Mouse (Mus musculus) midbrain, embryonic 13.5 days (tissue): Measurements from ENCODE around the gene Sap18. TPM values are rescaled to one million over a fixed set of nuclear protein-coding genes. Genes with fewer than 3 reads are reported as not detected.

Experiments used
- ATAC-seq: fragments of 200-750 bp; cut with Nextera tagmentation; 2 replicates; pipeline ENCODE4 v1.8.0; 2017; ENCODE audit warnings: mild to moderate bottlenecking, moderate TSS enrichment, moderate library complexity
- H3K27ac ChIP-seq: fragments of 300-500 bp; sonication (generic); 2 replicates; pipeline ENCODE4 v1.5.1; 2015; ENCODE audit warnings: inconsistent platforms, mild to moderate bottlenecking, moderate library complexity
- H3K27me3 ChIP-seq: fragments of 300-500 bp; sonication (generic); 2 replicates; pipeline ENCODE4 v1.6.1; 2015; ENCODE audit warnings: mild to moderate bottlenecking, inconsistent platforms
- H3K36me3 ChIP-seq: fragments of 300-500 bp; sonication (generic); 2 replicates; pipeline ENCODE4 v1.6.1; 2015; ENCODE audit warnings: mild to moderate bottlenecking, inconsistent platforms
- H3K4me1 ChIP-seq: fragments of 300-500 bp; sonication (generic); replicated peaks from 2 replicates; pipeline ENCODE4 v1.6.1; 2015; ENCODE audit warnings: inconsistent platforms
- H3K4me2 ChIP-seq: fragments of 300-500 bp; sonication (generic); replicated peaks from 2 replicates; pipeline ENCODE4 v1.6.1; 2015; ENCODE audit warnings: moderate library complexity, mild to moderate bottlenecking, inconsistent platforms
- H3K4me3 ChIP-seq: fragments of 300-500 bp; sonication (generic); replicated peaks from 2 replicates; pipeline ENCODE4 v1.5.1; 2015; ENCODE audit warnings: mild to moderate bottlenecking, inconsistent platforms
- H3K9ac ChIP-seq: fragments of 300-500 bp; sonication (generic); replicated peaks from 2 replicates; pipeline ENCODE4 v1.6.1; 2015; ENCODE audit warnings: mild to moderate bottlenecking, inconsistent platforms
- H3K9me3 ChIP-seq: fragments of 300-500 bp; sonication (generic); 2 replicates; pipeline ENCODE4 v1.6.1; 2016; ENCODE audit warnings: mild to moderate bottlenecking, inconsistent platforms
- WGBS: fragments of 180-500 bp; shearing (Covaris S2); methylation state at CpG from one replicate; pipeline ENCODE4 v1.1.7; 2015; 5-methylcytosine and 5-hydroxymethylcytosine counted together
- polyA plus RNA-seq: library from polyadenylated mRNA; unstranded; fragments of >200 nt; fragmentation: Nextera tagmentation; extraction: Ambion mirVana; gene quantifications from 2 replicates; pipeline ENCODE4 v1.2.1, GENCODE M21; 2015

Gene Sap18
- polyA plus RNA-seq, 1 experiment from 2014 or later, result 26.9 TPM

DNA sequence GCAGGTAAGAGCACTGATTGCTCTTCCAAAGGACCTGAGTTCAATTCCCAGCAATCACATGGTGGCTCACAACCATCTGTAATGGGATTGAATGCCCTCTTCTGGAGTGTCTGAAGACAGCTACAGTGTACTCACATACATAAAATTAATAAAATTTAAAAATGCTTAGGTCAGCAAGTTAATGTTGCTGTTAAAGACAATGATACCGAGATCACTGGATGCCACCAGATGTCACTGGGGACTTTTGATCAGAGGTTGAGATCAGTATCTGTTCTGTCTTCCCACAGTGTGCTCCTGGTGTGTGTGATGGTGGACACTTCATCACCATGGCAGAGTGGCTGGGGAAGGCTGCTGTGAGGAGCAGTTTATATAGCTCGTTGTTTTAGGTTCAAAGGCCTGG is 8.7 kb upstream of the Sap18 start:
- Histone ChIP-seq H3K36me3 (no peaks in the 10 kb centered on the region), H3K9ac (no peak overlapping the region), H3K27ac (no peak overlapping the region), H3K4me3 (no peak overlapping the region), H3K4me1 (no peaks in the 10 kb centered on the region), H3K9me3 (no peaks in the 10 kb centered on the region), H3K27me3 (no peaks in the 10 kb centered on the region), H3K4me2 (no peak overlapping the region)
- WGBS, result 90% methylated on average over 2 of the region's 2 CpGs
- ATAC-seq, result no peak

DNA sequence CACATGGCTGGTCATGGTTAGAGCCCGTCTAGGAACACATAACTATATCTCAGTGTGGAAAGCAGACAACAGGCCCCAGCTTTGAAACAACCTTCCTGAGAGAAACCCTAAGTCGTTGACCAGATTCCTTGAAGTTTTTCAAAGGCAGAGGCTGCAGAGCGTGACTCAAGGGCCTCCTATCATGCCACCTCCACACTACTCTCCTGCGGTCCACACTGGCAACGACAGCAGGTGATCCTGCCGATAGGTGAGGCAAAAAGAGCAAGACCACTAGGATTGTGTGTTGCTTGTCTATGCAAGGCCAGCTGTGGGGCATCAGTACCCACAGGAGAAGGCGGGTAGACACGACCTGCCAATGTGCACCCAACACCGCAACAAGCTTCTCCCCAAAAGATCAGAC is 8.2 kb upstream of the Sap18 start:
- WGBS, result 92% methylated on average over 9 of the region's 9 CpGs
- H3K27me3 ChIP-seq, result no peaks in the 10 kb centered on the region
- H3K4me2 ChIP-seq, result no peak overlapping the region
- H3K27ac ChIP-seq, result no peak overlapping the region
- no peak overlapping the region for H3K9ac ChIP-seq
- no peak overlapping the region for H3K4me3 ChIP-seq
- H3K36me3 ChIP-seq, result no peaks in the 10 kb centered on the region
- no peaks in the 10 kb centered on the region for H3K9me3 ChIP-seq
- no peaks in the 10 kb centered on the region for H3K4me1 ChIP-seq
- ATAC-seq, result no peak

DNA sequence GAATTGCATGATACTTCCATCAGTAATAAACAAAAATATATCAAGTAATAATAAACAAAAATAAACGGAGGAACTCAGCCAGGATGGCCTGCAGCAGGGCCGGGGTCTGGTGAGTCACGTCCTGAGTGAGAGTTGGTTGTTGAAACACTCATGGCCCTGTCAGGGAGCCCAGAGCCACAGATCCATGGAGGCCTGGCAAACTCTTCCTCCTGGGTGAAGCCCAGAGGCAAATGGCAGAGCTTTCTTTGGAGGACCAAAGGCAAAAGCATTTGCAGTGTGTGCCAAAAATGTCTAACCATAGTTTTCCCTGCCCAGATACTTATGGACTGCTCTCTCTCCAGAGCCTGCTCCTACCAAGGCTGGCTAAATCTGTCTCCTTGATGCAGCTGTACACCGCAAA is 6.8 kb upstream of the Sap18 start:
- H3K4me2 ChIP-seq, result no peak overlapping the region
- H3K27me3 ChIP-seq, result no peaks in the 10 kb centered on the region
- no peaks in the 10 kb centered on the region for H3K36me3 ChIP-seq
- 89% methylated on average over 4 of the region's 4 CpGs for WGBS
- no peak overlapping the region for H3K4me3 ChIP-seq
- ATAC-seq, result no peak
- H3K9me3 ChIP-seq, result no peaks in the 10 kb centered on the region
- H3K4me1 ChIP-seq, result no peaks in the 10 kb centered on the region
- no peak overlapping the region for H3K27ac ChIP-seq
- H3K9ac ChIP-seq, result no peak overlapping the region

DNA sequence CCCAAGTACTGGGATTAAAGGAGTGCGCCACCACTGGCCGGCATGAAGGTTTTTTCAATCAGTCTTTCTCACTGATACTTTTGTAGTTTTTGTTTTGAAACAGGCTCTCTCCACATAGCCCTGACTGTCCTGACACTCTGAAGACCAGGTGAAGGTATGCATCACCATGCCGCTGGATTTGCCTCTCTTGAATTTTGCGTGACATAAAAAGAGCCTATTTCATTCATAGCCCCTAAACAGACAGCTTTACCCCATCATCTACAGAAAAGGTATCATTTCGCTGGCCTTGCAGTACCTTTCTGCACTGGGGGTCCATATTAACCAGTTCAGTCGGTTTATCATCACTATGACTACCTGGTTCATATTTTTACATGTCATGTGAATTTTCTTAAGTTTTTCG is 429 bp upstream of the Sap18 start:
- peak overlapping the region; percentile 70 for H3K27ac ChIP-seq
- peak; percentile 71 for ATAC-seq
- H3K27me3 ChIP-seq, result no peaks in the 10 kb centered on the region
- peak overlapping the region; percentile 72 for H3K4me3 ChIP-seq
- 11% methylated on average over 7 of the region's 7 CpGs for WGBS
- peaks cover 23% of the 10 kb centered on the region for H3K4me1 ChIP-seq
- peak overlapping the region; percentile 51 for H3K4me2 ChIP-seq
- H3K9me3 ChIP-seq, result no peaks in the 10 kb centered on the region
- H3K9ac ChIP-seq, result peak overlapping the region; percentile 37
- H3K36me3 ChIP-seq, result peaks cover 10% of the 10 kb centered on the region

DNA sequence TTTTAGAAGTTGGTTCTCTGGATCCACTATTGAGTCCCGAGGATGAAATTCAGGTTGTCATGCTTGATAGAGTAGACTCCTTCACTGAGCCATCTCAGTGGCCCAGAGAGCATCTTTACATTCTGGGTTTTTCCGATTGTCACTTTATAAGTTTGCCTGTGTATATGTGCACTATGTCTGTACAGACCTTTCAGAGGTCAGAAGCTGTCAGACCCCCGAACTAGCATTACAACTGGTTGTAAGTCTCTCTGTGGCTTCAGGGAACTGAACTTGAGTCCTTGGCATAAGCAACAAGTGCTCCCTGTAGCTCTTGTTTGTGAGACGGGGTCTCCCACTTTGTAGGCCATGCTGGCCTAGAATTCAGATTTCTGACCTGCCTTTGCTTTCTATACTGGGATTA is 5.8 kb downstream of the Sap18 start:
- Histone ChIP-seq H3K9me3 (no peaks in the 10 kb centered on the region), H3K4me2 (no peak overlapping the region), H3K4me3 (no peak overlapping the region), H3K27me3 (no peaks in the 10 kb centered on the region), H3K9ac (no peak overlapping the region), H3K36me3 (peaks cover 59% of the 10 kb centered on the region), H3K27ac (no peak overlapping the region), H3K4me1 (peaks cover 23% of the 10 kb centered on the region)
- ATAC-seq, result no peak
- 89% methylated on average over 4 of the region's 4 CpGs for WGBS

DNA sequence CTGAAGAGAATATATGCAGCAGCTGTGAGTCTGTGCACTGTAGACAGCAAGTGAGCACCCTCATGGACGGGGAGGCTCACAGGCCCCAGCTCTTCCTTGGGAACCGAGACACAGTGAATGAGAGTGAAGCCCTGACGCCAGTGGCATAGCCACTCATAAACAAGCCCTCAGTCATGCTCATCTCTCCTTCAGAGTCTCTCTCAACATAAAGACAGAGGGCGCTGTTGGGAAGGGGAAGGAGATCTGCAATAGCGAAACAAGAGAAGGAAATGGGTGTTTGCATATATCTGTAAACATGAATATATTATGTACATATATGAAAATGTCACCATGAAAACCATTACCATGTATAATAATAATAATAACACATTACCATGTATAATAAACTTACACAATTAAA is 10.6 kb downstream of the Sap18 start:
- H3K4me2 ChIP-seq, result no peak overlapping the region
- ATAC-seq, result no peak
- peaks cover 56% of the 10 kb centered on the region for H3K36me3 ChIP-seq
- H3K4me3 ChIP-seq, result no peak overlapping the region
- no peak overlapping the region for H3K9ac ChIP-seq
- H3K9me3 ChIP-seq, result no peaks in the 10 kb centered on the region
- no peaks in the 10 kb centered on the region for H3K4me1 ChIP-seq
- no peak overlapping the region for H3K27ac ChIP-seq
- H3K27me3 ChIP-seq, result no peaks in the 10 kb centered on the region
- WGBS, result 80% methylated on average over 5 of the region's 5 CpGs

DNA sequence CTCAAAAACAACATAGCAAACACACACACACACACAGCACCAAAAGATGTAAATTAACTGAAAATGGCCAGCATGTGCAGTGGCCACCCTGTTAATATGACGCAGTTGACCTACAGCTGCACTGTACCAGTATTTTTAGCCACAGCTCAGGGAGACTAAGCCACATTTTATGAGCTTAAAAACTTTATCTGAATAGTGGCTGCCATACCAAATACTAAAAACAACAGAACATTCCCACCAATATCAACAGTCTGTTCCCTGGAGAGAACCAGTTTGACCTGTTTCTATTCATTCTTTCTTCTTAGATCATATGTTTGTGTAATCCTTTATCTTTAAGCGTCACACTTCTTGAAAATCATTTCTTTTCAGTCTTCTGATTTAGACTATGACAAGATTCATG is 12.9 kb downstream of the Sap18 start:
- no peaks in the 10 kb centered on the region for H3K4me1 ChIP-seq
- H3K27ac ChIP-seq, result no peak overlapping the region
- peaks cover 39% of the 10 kb centered on the region for H3K36me3 ChIP-seq
- no peak overlapping the region for H3K4me2 ChIP-seq
- H3K9me3 ChIP-seq, result no peaks in the 10 kb centered on the region
- 89% methylated on average over 2 of the region's 2 CpGs for WGBS
- no peaks in the 10 kb centered on the region for H3K27me3 ChIP-seq
- no peak overlapping the region for H3K9ac ChIP-seq
- ATAC-seq, result no peak
- H3K4me3 ChIP-seq, result no peak overlapping the region

DNA sequence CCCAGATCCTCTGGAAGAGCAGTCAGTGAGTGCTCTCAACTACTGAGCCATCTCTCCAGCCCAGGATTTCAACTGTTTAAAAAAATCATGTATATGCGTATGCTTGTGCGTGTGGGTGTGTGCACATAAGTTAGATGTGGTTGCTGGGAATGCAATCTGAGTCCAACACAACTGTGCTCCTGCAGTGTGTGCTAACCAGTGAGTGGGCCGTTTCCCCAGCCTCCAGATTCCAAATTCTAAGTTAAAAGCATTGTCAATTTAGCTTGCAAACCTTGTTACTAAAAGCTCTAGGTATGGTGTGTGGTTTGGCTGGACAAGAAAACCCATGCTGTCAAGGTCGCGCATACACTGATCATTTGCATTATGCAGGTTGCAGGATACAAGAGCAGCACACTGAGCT is 13.9 kb downstream of the Sap18 start:
- H3K9me3 ChIP-seq, result no peaks in the 10 kb centered on the region
- 94% methylated on average over 5 of the region's 5 CpGs for WGBS
- no peaks in the 10 kb centered on the region for H3K4me1 ChIP-seq
- H3K4me2 ChIP-seq, result no peak overlapping the region
- H3K4me3 ChIP-seq, result no peak overlapping the region
- H3K27ac ChIP-seq, result no peak overlapping the region
- ATAC-seq, result no peak
- H3K36me3 ChIP-seq, result peaks cover 33% of the 10 kb centered on the region
- H3K27me3 ChIP-seq, result no peaks in the 10 kb centered on the region
- no peak overlapping the region for H3K9ac ChIP-seq

DNA sequence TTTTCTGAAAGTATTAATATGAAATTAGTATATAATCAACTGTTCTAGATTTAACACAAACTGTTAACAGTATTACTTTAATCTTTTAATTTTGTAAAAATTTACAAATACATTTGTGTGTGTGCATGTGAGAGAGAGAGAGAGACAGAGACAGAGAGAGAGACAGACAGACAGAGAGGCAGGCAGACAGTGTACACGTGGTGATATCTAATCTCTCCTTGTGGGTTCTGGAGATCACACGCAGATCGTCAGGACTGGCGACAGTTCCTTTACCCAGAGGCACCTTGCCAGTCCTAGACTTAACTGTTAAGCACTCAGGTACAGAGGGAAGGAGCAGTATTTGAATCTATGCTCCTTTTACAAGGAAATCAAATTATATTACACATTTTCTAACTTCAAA is 22.9 kb downstream of the Sap18 start:
- ATAC-seq, result no peak

DNA sequence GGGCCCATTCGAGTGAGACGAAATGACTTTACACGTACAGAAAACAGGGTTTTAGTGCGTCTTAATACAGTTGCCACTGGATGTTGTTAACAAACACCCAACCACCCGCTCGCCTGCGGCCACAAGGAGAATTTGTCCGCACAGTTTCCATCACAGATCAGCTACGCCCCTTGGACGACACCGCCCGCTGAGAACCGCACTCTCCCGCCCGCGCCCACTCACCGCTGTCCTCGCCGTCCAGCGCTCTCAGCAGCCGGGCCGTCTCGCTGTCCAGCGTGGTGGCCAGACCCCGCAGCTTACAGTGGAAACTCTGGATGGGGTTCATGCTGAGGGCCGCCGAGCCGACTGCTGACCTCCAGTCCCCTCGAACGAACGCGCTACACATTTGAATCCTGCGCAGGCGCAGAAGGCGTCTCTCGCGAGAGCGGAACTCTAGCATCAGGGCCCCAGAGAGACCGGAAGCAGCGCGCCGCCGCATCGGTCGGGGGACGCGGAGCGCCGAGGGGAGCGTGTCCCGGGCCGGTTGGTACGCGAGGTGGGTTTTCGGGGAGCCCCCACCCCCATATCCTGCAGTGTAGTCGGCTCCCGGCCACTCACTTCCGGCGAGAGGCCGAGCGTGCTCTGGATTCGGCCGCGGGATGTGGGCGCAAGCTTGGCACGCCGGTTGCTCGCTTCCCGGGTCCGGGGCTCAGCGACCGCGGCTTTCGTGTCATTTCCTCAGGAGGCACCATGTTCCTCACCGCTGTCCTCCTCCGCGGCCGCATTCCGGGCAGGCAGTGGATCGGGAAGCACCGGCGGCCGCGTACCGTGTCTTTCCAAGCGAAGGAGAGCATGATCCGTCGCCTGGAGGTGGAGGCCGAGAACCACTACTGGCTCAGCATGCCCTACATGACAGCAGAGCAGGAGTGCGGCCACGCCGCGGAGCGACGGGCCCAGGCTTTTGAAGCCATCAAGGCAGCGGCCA is 28.1 kb downstream of the Sap18 start, which contains the start of the genes Ska3 and Mrpl57:
Gene Ska3, minus strand, starts transcription at position 398 of the 964 bp plus-strand sequence.
Gene Mrpl57, plus strand, starts transcription at position 447 of the 964 bp plus-strand sequence.
- Histone ChIP-seq H3K36me3 (peaks cover 5% of the 10 kb centered on the region; the same call in 1 of the 2 replicates), H3K27ac (peak within 1 kb of the TSS; percentile 90), H3K4me3 (peak within 1 kb of the TSS; percentile 70), H3K9ac (peak within 1 kb of the TSS; percentile 83), H3K27me3 (no peaks in the 10 kb centered on the region), H3K4me2 (peak within 1 kb of the TSS; percentile 62), H3K4me1 (peaks cover 19% of the 10 kb centered on the region), H3K9me3 (no peaks in the 10 kb centered on the region)
- ATAC-seq, result peak; percentile 98
- under 1% methylated on average over 96 of the region's 96 CpGs for WGBS

More for the DNA sequence above, 22.9 kb downstream of the Sap18 start:
- Histone ChIP-seq H3K4me3 (no peak overlapping the region), H3K36me3 (peaks cover 21% of the 10 kb centered on the region; the same call in 1 of the 2 replicates), H3K9ac (no peak overlapping the region), H3K27me3 (no peaks in the 10 kb centered on the region), H3K4me1 (0 out of 2 replicates have a peak, but pooled peaks cover 4% of the 10 kb centered on the region), H3K27ac (no peak overlapping the region), H3K4me2 (no peak overlapping the region), H3K9me3 (no peaks in the 10 kb centered on the region)
- WGBS, result 91% methylated on average over 4 of the region's 4 CpGs

DNA sequence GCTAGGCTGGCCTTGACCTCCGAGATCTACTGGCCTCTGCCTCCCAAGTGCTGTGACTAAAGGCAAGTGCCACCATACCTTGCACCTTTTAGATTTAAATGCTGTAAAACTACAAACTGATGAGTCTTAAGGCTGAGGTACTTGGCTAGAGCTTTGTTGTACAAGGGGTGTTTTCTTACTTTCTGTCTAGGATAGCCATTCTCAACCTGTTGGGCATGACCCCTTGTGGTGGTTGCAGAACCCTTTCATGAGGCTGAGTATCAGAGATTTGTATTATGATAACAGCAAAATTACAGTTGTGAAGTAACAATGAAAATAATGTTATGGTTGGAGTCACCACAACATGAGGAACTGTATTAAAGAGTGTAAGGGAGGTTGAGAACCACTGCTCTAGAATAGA is 29.3 kb downstream of the Sap18 start:
- peaks cover 19% of the 10 kb centered on the region for H3K4me1 ChIP-seq
- H3K27me3 ChIP-seq, result no peaks in the 10 kb centered on the region
- peak overlapping the region; percentile 70 for H3K4me3 ChIP-seq
- ATAC-seq, result no peak
- peak overlapping the region; percentile 83 for H3K9ac ChIP-seq
- no peaks in the 10 kb centered on the region for H3K9me3 ChIP-seq
- 81% methylated on average over 1 of the region's 1 CpGs for WGBS
- peak overlapping the region; percentile 90; the same call in 1 of the 2 replicates for H3K27ac ChIP-seq
- no peaks in the 10 kb centered on the region for H3K36me3 ChIP-seq
- peak overlapping the region; percentile 62 for H3K4me2 ChIP-seq

DNA sequence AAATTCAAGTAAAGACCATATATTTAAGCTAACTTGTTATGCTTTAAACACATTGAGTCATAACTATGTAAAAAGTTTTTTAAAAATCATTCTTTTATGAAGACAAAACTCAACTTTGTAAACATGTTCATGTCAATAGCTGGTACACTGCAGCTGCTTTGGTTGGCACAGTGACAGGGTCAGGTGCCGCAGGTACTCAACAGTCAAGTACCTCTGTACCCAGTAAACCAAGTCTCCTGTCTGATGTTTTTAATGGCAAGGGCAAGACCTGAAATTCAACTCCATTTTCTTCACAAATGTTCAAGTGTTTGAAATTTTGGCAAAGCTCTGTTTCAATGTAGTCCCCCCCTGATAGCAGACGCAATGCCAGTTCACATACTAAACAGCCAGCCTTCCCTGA is 35.5 kb downstream of the Sap18 start:
- Histone ChIP-seq H3K36me3 (peaks cover 31% of the 10 kb centered on the region), H3K27ac (no peak overlapping the region), H3K4me1 (no peaks in the 10 kb centered on the region), H3K27me3 (no peaks in the 10 kb centered on the region), H3K4me3 (no peak overlapping the region), H3K4me2 (no peak overlapping the region), H3K9me3 (no peaks in the 10 kb centered on the region), H3K9ac (no peak overlapping the region)
- ATAC-seq, result no peak
- 96% methylated on average over 2 of the region's 2 CpGs for WGBS
